Mouse (Mus musculus) liver, embryonic 11.5 days (tissue): ENCODE results near the gene C130060K24Rik. TPM values are rescaled to one million over a fixed set of nuclear protein-coding genes. Genes with fewer than 3 reads are reported as not detected.

ENCODE experiments used
- ATAC-seq: fragments of 200-750 bp; cut with Nextera tagmentation; replicated peaks from 2 replicates; pipeline ENCODE4 v1.8.0; 2017; ENCODE audit warnings: moderate number of reproducible peaks, mild to moderate bottlenecking, moderate TSS enrichment, moderate library complexity; ENCODE audit not compliant: low FRiP score
- DNase-seq: peaks from one replicate; pipeline ENCODE4 v3.0.0-alpha.2; 2017; ENCODE audit warnings: low spot score
- H3K27ac ChIP-seq: fragments of 300-500 bp; sonication (generic); 2 replicates; pipeline ENCODE4 v1.5.1; 2014; ENCODE audit warnings: mild to moderate bottlenecking, low read depth, low read length, control low read depth
- H3K27me3 ChIP-seq: fragments of 300-500 bp; sonication (generic); replicated peaks from 2 replicates; pipeline ENCODE4 v1.6.1; 2014; ENCODE audit warnings: low read length, mixed read lengths; ENCODE audit not compliant: control insufficient read depth, insufficient read depth
- H3K36me3 ChIP-seq: fragments of 300-500 bp; sonication (generic); 2 replicates; pipeline ENCODE4 v1.6.1; 2014; ENCODE audit warnings: mild to moderate bottlenecking, low read length, moderate library complexity, mixed read lengths; ENCODE audit not compliant: control insufficient read depth, insufficient read depth
- H3K4me1 ChIP-seq: fragments of 300-500 bp; sonication (generic); replicated peaks from 2 replicates; pipeline ENCODE4 v1.6.1; 2014; ENCODE audit warnings: low read length, mixed read lengths; ENCODE audit not compliant: control insufficient read depth, insufficient read depth
- H3K4me2 ChIP-seq: fragments of 300-500 bp; sonication (generic); 2 replicates; pipeline ENCODE4 v1.6.1; 2014; ENCODE audit warnings: mild to moderate bottlenecking, control low read depth, moderate library complexity
- H3K4me3 ChIP-seq: fragments of 300-500 bp; sonication (generic); 2 replicates; pipeline ENCODE4 v1.5.1; 2014; ENCODE audit warnings: low read depth, low read length, control low read depth
- H3K9ac ChIP-seq: fragments of 300-500 bp; sonication (generic); 2 replicates; pipeline ENCODE4 v1.6.1; 2014; ENCODE audit warnings: low read depth, low read length, control low read depth
- H3K9me3 ChIP-seq: fragments of 300-500 bp; sonication (generic); 2 replicates; pipeline ENCODE4 v1.6.1; 2016; ENCODE audit warnings: low read length, inconsistent platforms, mixed read lengths; ENCODE audit not compliant: control insufficient read depth
- WGBS: fragments of 180-500 bp; shearing (Covaris S2); extraction: QIAGEN DNeasy Blood & Tissue Kit; methylation state at CpG from one replicate; pipeline ENCODE4 v1.1.7; 2014; 5-methylcytosine and 5-hydroxymethylcytosine counted together
- polyA plus RNA-seq: library from polyadenylated mRNA; unstranded; fragments of >200 nt; fragmentation: Nextera tagmentation; extraction: Ambion mirVana; gene quantifications from 2 replicates; pipeline ENCODE4 v1.2.1, GENCODE M21; 2014

Gene C130060K24Rik
- polyA plus RNA-seq, 1 experiment from 2014 or later: 0.26 TPM

GRCm38 (mm10) chr6:65427065-65427464 is 46.2 kb downstream of the C130060K24Rik start:
- no peaks in the 10 kb centered on the region for H3K27me3 ChIP-seq
- no peak overlapping the region for H3K4me3 ChIP-seq
- no peaks in the 10 kb centered on the region for H3K4me1 ChIP-seq
- H3K36me3 ChIP-seq: no peaks in the 10 kb centered on the region
- H3K9me3 ChIP-seq: no peaks in the 10 kb centered on the region
- H3K27ac ChIP-seq: no peak overlapping the region
- H3K4me2 ChIP-seq: no peak overlapping the region
- ATAC-seq: no peak
- DNase-seq: no peak
- 76% methylated on average over 8 of the region's 8 CpGs for WGBS
- no peak overlapping the region for H3K9ac ChIP-seq

- Histone ChIP-seq H3K9me3 (no peaks in the 10 kb centered on the region), H3K27ac (no peak overlapping the region), H3K4me1 (no peaks in the 10 kb centered on the region), H3K4me3 (no peak overlapping the region), H3K4me2 (no peak overlapping the region), H3K36me3 (no peaks in the 10 kb centered on the region), H3K27me3 (no peaks in the 10 kb centered on the region), H3K9ac (no peak overlapping the region)
- no peak for ATAC-seq
- DNase-seq: no peak
- 76% methylated on average over 5 of the region's 5 CpGs for WGBS
Measured at GRCm38 (mm10) chr6:65433159-65433558, 52.3 kb downstream of the C130060K24Rik start.

GRCm38 (mm10) chr6:65453465-65453864 is 72.6 kb downstream of the C130060K24Rik start:
- H3K9ac ChIP-seq: no peak overlapping the region
- DNase-seq (no peak), ATAC-seq (no peak)
- H3K9me3 ChIP-seq: no peaks in the 10 kb centered on the region
- no peak overlapping the region for H3K27ac ChIP-seq
- H3K36me3 ChIP-seq: no peaks in the 10 kb centered on the region
- H3K27me3 ChIP-seq: no peaks in the 10 kb centered on the region
- no peaks in the 10 kb centered on the region for H3K4me1 ChIP-seq
- no peak overlapping the region for H3K4me3 ChIP-seq
- no peak overlapping the region for H3K4me2 ChIP-seq

GRCm38 (mm10) chr6:65465294-65465693 is 84.4 kb downstream of the C130060K24Rik start:
- no peak overlapping the region for H3K9ac ChIP-seq
- no peak overlapping the region for H3K27ac ChIP-seq
- no peaks in the 10 kb centered on the region for H3K36me3 ChIP-seq
- no peaks in the 10 kb centered on the region for H3K9me3 ChIP-seq
- WGBS: 76% methylated on average over 1 of the region's 1 CpGs
- no peak for DNase-seq
- H3K4me1 ChIP-seq: no peaks in the 10 kb centered on the region
- H3K27me3 ChIP-seq: no peaks in the 10 kb centered on the region
- H3K4me3 ChIP-seq: no peak overlapping the region
- ATAC-seq: no peak
- H3K4me2 ChIP-seq: no peak overlapping the region

- H3K4me1 ChIP-seq: no peaks in the 10 kb centered on the region
- 80% methylated on average over 5 of the region's 5 CpGs for WGBS
- H3K36me3 ChIP-seq: no peaks in the 10 kb centered on the region
- H3K9ac ChIP-seq: no peak overlapping the region
- no peak overlapping the region for H3K27ac ChIP-seq
- no peaks in the 10 kb centered on the region for H3K27me3 ChIP-seq
- no peak overlapping the region for H3K4me2 ChIP-seq
- no peak overlapping the region for H3K4me3 ChIP-seq
- DNase-seq (no peak), ATAC-seq (no peak)
- H3K9me3 ChIP-seq: no peaks in the 10 kb centered on the region
Measured at GRCm38 (mm10) chr6:65470320-65470719, 89.4 kb downstream of the C130060K24Rik start.

GRCm38 (mm10) chr6:65472455-65472854 is 91.5 kb downstream of the C130060K24Rik start:
- no peaks in the 10 kb centered on the region for H3K36me3 ChIP-seq
- H3K4me3 ChIP-seq: no peak overlapping the region
- H3K4me1 ChIP-seq: no peaks in the 10 kb centered on the region
- H3K27ac ChIP-seq: no peak overlapping the region
- no peak overlapping the region for H3K9ac ChIP-seq
- DNase-seq (no peak), ATAC-seq (no peak)
- no peak overlapping the region for H3K4me2 ChIP-seq
- 90% methylated on average over 7 of the region's 7 CpGs for WGBS
- H3K9me3 ChIP-seq: no peaks in the 10 kb centered on the region
- H3K27me3 ChIP-seq: no peaks in the 10 kb centered on the region

- Histone ChIP-seq H3K9ac (no peak overlapping the region), H3K27ac (no peak overlapping the region), H3K9me3 (no peaks in the 10 kb centered on the region), H3K4me2 (no peak overlapping the region), H3K4me3 (no peak overlapping the region), H3K4me1 (no peaks in the 10 kb centered on the region), H3K27me3 (no peaks in the 10 kb centered on the region), H3K36me3 (no peaks in the 10 kb centered on the region)
- no peak for ATAC-seq
- no peak for DNase-seq
Measured at GRCm38 (mm10) chr6:65498786-65499185, 117.9 kb downstream of the C130060K24Rik start.

Other genes starting within 250 kb of the C130060K24Rik start
- 3.0 and 5.3 TPM in 2 replicates for gene Hpgds, start 236.2 kb upstream of the C130060K24Rik start, polyA plus RNA-seq
- 0.16 TPM in 1 of 2 replicates, not detected in the other for gene Tnip3, start 144.2 kb downstream of the C130060K24Rik start, polyA plus RNA-seq